Mouse (Mus musculus) liver, adult 2 months (tissue): ENCODE data around the gene D430041D05Rik.

Experiments used
- CTCF ChIP-seq: fragments of 200-500 bp; IDR thresholded peaks from 2 replicates; pipeline ENCODE4 v1.5.1; 2011; ENCODE audit warnings: low read depth, low read length, control low read depth
- POLR2A ChIP-seq: fragments of 200-500 bp; IDR thresholded peaks from 2 replicates; pipeline ENCODE4 v1.6.1; 2011; ENCODE audit warnings: low read length, control low read depth; ENCODE audit not compliant: insufficient read depth; ENCODE audit errors: extremely low read depth

DNA sequence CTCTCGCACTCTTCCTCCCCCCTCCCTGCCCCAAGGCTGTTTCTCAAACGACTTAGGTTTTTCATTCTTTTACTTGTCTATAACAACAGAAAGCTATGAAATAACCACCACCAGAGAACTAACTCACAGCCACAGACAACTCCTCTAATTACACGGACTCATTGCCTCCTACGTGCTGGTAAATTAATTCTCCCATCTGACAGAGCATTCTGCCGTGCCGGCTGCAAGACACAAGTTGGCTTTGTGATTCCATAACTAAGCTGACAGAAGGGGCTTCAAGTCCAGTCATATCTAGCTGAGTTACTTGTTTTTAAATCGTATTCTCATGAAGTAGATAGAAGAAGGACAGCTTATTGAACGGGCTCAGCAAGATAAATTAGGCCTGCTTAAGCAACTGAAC, 205.2 kb downstream of the D430041D05Rik start:
- TF ChIP-seq CTCF (no peak), POLR2A (no peak)
